Mouse (Mus musculus) left cerebral cortex, postnatal 14 days (tissue): ENCODE measurements at regions not wholly inside any gene's neighbourhood (a gene's known extent, or its start where the extent isn't known, plus 50 kb on each side); places are given as distances from the start of the nearest gene placed in this dataset.

ENCODE experiments used
- DNase-seq, 2 experiments: peaks; one replicate each; pipeline ENCODE4 v3.0.0; 2021 to 2022; ENCODE audit warnings: low spot score in 2 of 2, mixed read lengths in 1 of 2
- intact Hi-C: fragments of 180-260 bp; cut with DNase I; formaldehyde crosslinking; loops from one replicate; pipeline ENCODE4 v1.15.1; 2025

GRCm38 (mm10) chr6:100970810-100971447, 137.5 kb downstream of the Ppp4r2 start:
- intact Hi-C loops, result no loop called here
- no peak for DNase-seq

GRCm38 (mm10) chr6:100971462-100971955, 138.1 kb downstream of the Ppp4r2 start:
- no peak for DNase-seq
- intact Hi-C loops, result no loop called here

GRCm38 (mm10) chr6:100973366-100974090, 140.1 kb downstream of the Ppp4r2 start:
- intact Hi-C loops, result no loop called here

GRCm38 (mm10) chr6:100974716-100975115, 141.3 kb downstream of the Ppp4r2 start:
- DNase-seq, result no peak
- intact Hi-C loops, result no loop called here

More at GRCm38 (mm10) chr6:100973366-100974090, 140.1 kb downstream of the Ppp4r2 start:
- DNase-seq, result no peak

- peak; percentile 53 to 83 for DNase-seq
- intact Hi-C loops, result no loop called here
Observed at GRCm38 (mm10) chr6:100975835-100976234, 142.4 kb downstream of the Ppp4r2 start.

- no peak for DNase-seq
- intact Hi-C loops, result no loop called here
Observed at GRCm38 (mm10) chr6:100977201-100977691, 143.8 kb downstream of the Ppp4r2 start.

- no peak for DNase-seq
- intact Hi-C loops, result no loop called here
Observed at GRCm38 (mm10) chr6:100978113-100978512, 144.7 kb downstream of the Ppp4r2 start.

GRCm38 (mm10) chr6:100978727-100979460, 145.5 kb downstream of the Ppp4r2 start:
- no peak for DNase-seq
- intact Hi-C loops, result no loop called here

- intact Hi-C loops, result no loop called here
- DNase-seq, result no peak
Observed at GRCm38 (mm10) chr6:100980156-100980555, 146.7 kb downstream of the Ppp4r2 start.

- intact Hi-C loops, result no loop called here
Observed at GRCm38 (mm10) chr6:100984861-100985260, 151.4 kb downstream of the Ppp4r2 start.

GRCm38 (mm10) chr6:100985334-100985937, 152.0 kb downstream of the Ppp4r2 start:
- intact Hi-C loops, result no loop called here
- DNase-seq, result no peak

More at GRCm38 (mm10) chr6:100984861-100985260, 151.4 kb downstream of the Ppp4r2 start:
- DNase-seq, result no peak

- intact Hi-C loops, result no loop called here
- DNase-seq, result no peak
Observed at GRCm38 (mm10) chr6:100988521-100988920, 155.1 kb downstream of the Ppp4r2 start.

- DNase-seq, result no peak
- intact Hi-C loops, result no loop called here
Observed at GRCm38 (mm10) chr6:100993421-100993820, 160.0 kb downstream of the Ppp4r2 start.

GRCm38 (mm10) chr6:100995874-100996560, 162.6 kb downstream of the Ppp4r2 start:
- no peak for DNase-seq
- intact Hi-C loops, result no loop called here

- no peak for DNase-seq
- intact Hi-C loops, result no loop called here
Observed at GRCm38 (mm10) chr6:100998285-100998684, 164.9 kb downstream of the Ppp4r2 start.

- DNase-seq, result no peak
- intact Hi-C loops, result no loop called here
Observed at GRCm38 (mm10) chr6:101003901-101004300, 170.5 kb downstream of the Ppp4r2 start.

GRCm38 (mm10) chr6:101021650-101022049, 188.2 kb downstream of the Ppp4r2 start:
- intact Hi-C loops, result no loop called here
- DNase-seq, result no peak

- intact Hi-C loops, result no loop called here
Observed at GRCm38 (mm10) chr6:101025816-101026215, 192.4 kb downstream of the Ppp4r2 start.

GRCm38 (mm10) chr6:101027462-101027861, 194.0 kb downstream of the Ppp4r2 start:
- DNase-seq, result no peak
- intact Hi-C loops, result no loop called here

More at GRCm38 (mm10) chr6:101025816-101026215, 192.4 kb downstream of the Ppp4r2 start:
- no peak for DNase-seq
